Mouse (Mus musculus): ENCODE results near the gene Ing2. TPM values are rescaled to one million over a fixed set of nuclear protein-coding genes. Genes with fewer than 3 reads are reported as not detected.
A peak's percentile ranks its signal among the peaks of the same experiment; 100 is the strongest.

The Ing2 gene
- polyA plus RNA-seq, 1 experiment from 2014 or later, result 12.6 TPM

DNA sequence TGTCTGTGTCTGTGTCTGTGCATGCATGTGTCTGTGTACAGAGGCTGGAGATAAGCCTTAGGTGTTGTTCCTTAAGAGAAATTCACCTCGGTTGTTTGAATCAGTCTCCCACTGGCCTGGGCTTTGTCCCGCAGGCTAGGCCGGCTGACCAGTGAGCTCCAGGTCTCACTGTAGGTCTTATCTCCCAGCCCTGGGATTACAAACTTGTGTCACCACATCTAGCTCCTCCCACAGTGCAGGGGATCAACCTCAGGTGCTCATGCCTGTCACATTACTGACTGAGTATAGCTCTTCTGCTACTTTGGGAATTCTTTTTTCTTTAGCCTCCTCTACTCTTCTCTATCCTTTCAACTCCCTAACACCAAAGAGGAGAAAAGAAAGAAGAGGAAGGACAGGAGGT lies 20.9 kb downstream of the Ing2 start:
- Histone ChIP-seq H3K27ac (ENCODE audit: low read depth, low read length) (no peak overlapping the region), H3K9ac (ENCODE audit: low read depth, low read length) (no peak overlapping the region), H3K36me3 (ENCODE audit: control insufficient read depth, insufficient read depth) (no peaks in the 10 kb centered on the region), H3K4me3 (ENCODE audit: low read depth, low read length) (no peak overlapping the region), H3K4me2 (replicated peaks; ENCODE audit: low read depth) (no peak overlapping the region), H3K9me3 (ENCODE audit: control insufficient read depth) (no peaks in the 10 kb centered on the region), H3K4me1 (replicated peaks; ENCODE audit: control insufficient read depth, insufficient read depth, low read length) (0 out of 2 replicates have a peak, but pooled peaks cover 3% of the 10 kb centered on the region), H3K27me3 (replicated peaks; ENCODE audit: control insufficient read depth, insufficient read depth, low read length) (no peaks in the 10 kb centered on the region)
- no peak for TF ChIP-seq CTCF (IDR thresholded peaks at IDR 0.05; ENCODE audit: low read depth)
- 24% methylated on average over 3 of the region's 3 CpGs for WGBS
- ATAC-seq, result 0 out of 2 replicates have a peak, but pooled peaks have one; percentile 47

DNA sequence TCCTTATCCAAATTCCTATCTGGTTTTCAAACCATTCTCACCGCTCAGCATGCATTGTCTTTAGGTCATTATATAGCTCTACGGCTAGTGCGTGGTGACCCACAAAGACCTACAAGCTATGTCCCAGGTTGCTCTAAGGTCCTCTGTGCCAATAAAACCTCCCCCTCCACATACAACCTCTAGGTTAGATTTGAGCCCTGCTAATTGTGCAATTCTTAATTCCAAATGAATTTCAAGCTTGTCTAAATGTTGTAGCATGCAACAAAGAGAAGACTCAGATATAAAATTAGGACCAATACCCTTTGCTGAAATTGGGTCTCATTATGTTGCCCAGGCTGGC lies 22.6 kb downstream of the Ing2 start:
- H3K4me2 ChIP-seq (replicated peaks; ENCODE audit: low read depth), result peak overlapping the region; percentile 54

DNA sequence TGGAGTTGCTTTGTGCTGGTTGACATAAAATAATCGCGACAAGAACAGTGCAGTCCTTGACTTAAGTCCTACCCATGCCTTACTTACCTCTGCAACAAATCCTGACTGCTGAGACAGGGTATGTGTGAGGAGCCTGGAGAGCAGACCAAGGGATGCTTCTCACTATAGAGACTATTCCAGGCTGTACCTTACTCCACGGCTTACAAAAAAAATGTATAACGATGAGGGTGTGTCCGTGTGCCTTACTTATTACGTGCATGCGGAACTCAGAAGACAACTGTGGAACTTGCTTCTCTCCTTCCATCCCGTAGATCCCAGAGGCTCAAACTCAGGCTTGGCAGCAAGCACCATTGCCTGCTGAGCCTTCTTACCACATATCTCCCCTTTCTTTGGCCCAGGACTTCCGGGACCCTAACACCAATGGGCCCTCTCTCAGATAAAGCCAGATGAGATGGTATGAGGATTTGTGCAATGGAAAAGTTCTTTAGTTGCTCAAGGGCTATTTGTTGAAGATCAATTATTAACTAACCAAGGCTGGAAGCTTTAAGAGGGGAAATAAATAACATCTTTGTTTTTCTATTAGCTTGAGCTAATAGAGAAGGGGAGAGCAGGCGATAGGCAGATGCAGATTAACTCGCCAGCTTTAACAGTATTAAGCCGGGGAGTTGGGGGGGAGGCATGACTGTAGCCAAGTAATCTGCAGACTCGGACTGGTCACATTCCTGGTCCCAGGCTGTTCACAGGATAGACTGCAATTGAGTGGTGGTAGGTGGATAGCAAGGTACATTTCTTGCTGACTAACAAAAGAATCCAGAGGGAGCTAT lies 23.2 kb downstream of the Ing2 start:
- Histone ChIP-seq H3K9me3 (ENCODE audit: control insufficient read depth) (no peaks in the 10 kb centered on the region), H3K27me3 (replicated peaks; ENCODE audit: control insufficient read depth, insufficient read depth, low read length) (no peaks in the 10 kb centered on the region), H3K27ac (ENCODE audit: low read depth, low read length) (no peak overlapping the region), H3K4me3 (ENCODE audit: low read depth, low read length) (peak overlapping the region; percentile 12; the same call in 1 of the 2 replicates), H3K4me2 (replicated peaks; ENCODE audit: low read depth) (peak overlapping the region; percentile 54), H3K9ac (ENCODE audit: low read depth, low read length) (no peak overlapping the region), H3K4me1 (replicated peaks; ENCODE audit: control insufficient read depth, insufficient read depth, low read length) (0 out of 2 replicates have a peak, but pooled peaks cover 3% of the 10 kb centered on the region), H3K36me3 (ENCODE audit: control insufficient read depth, insufficient read depth) (no peaks in the 10 kb centered on the region)
- 52% methylated on average over 13 of the region's 13 CpGs for WGBS
- peak; percentile 55 for ATAC-seq
- no peak for TF ChIP-seq CTCF (IDR thresholded peaks at IDR 0.05; ENCODE audit: low read depth)

More for the DNA sequence above, 22.6 kb downstream of the Ing2 start:
- Histone ChIP-seq H3K27me3 (replicated peaks; ENCODE audit: control insufficient read depth, insufficient read depth, low read length) (no peaks in the 10 kb centered on the region), H3K4me1 (replicated peaks; ENCODE audit: control insufficient read depth, insufficient read depth, low read length) (0 out of 2 replicates have a peak, but pooled peaks cover 3% of the 10 kb centered on the region), H3K4me3 (ENCODE audit: low read depth, low read length) (no peak overlapping the region), H3K27ac (ENCODE audit: low read depth, low read length) (no peak overlapping the region), H3K36me3 (ENCODE audit: control insufficient read depth, insufficient read depth) (no peaks in the 10 kb centered on the region), H3K9me3 (ENCODE audit: control insufficient read depth) (no peaks in the 10 kb centered on the region), H3K9ac (ENCODE audit: low read depth, low read length) (no peak overlapping the region)
- WGBS, result 46% methylated on average over 3 of the region's 3 CpGs
- no peak for TF ChIP-seq CTCF (IDR thresholded peaks at IDR 0.05; ENCODE audit: low read depth)
- no peak for ATAC-seq

DNA sequence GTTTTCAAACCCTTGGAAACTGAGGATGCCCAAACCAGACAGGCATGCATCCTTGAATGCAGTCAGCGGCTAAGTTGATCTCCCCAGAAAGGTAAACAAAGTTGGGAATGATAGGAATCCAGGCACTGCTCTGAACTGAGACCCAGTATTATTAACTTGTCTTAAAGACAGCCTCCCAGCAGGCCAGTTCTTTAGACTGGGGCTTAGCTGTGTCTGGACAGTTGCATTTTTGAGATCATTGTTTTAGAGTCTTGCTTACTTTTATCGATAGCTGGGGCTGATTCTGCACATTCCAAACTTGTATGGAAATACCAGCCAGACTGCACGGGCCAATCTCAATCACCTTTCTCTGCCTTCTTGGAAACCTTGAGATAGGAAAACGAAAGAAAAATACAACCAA lies 24.5 kb downstream of the Ing2 start:
- TF ChIP-seq CTCF (IDR thresholded peaks at IDR 0.05; ENCODE audit: low read depth), result no peak
- Histone ChIP-seq H3K4me1 (replicated peaks; ENCODE audit: control insufficient read depth, insufficient read depth, low read length) (0 out of 2 replicates have a peak, but pooled peaks cover 3% of the 10 kb centered on the region), H3K27me3 (replicated peaks; ENCODE audit: control insufficient read depth, insufficient read depth, low read length) (no peaks in the 10 kb centered on the region), H3K36me3 (ENCODE audit: control insufficient read depth, insufficient read depth) (no peaks in the 10 kb centered on the region), H3K4me2 (replicated peaks; ENCODE audit: low read depth) (no peak overlapping the region), H3K9me3 (ENCODE audit: control insufficient read depth) (no peaks in the 10 kb centered on the region), H3K4me3 (ENCODE audit: low read depth, low read length) (no peak overlapping the region), H3K9ac (ENCODE audit: low read depth, low read length) (no peak overlapping the region), H3K27ac (ENCODE audit: low read depth, low read length) (no peak overlapping the region)
- no peak for ATAC-seq
- WGBS, result 41% methylated on average over 4 of the region's 4 CpGs

DNA sequence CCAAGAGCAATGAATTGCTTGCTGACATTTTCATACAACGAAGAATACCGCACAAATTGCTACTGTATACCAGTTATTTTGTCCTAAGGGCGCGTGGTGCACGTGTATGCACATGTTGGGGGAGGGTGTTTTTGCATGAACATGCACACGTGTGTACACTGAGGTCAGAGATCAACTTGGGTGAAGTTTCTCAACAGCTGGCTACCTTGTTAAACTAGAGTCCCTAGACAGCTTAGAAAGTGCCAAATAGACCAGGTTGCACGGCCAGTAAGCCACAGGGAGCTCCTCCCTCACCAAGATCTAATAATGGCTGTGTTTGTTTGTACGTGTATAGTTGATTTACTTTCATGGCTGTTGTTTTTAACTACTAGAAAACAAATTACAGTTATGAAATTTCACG lies 25.8 kb downstream of the Ing2 start:
- H3K9ac ChIP-seq (ENCODE audit: low read depth, low read length), result no peak overlapping the region
- 0 out of 2 replicates have a peak, but pooled peaks cover 3% of the 10 kb centered on the region for H3K4me1 ChIP-seq (replicated peaks; ENCODE audit: control insufficient read depth, insufficient read depth, low read length)
- no peak for ATAC-seq
- no peaks in the 10 kb centered on the region for H3K36me3 ChIP-seq (ENCODE audit: control insufficient read depth, insufficient read depth)
- no peak overlapping the region for H3K27ac ChIP-seq (ENCODE audit: low read depth, low read length)
- H3K4me2 ChIP-seq (replicated peaks; ENCODE audit: low read depth), result no peak overlapping the region
- TF ChIP-seq CTCF (IDR thresholded peaks at IDR 0.05; ENCODE audit: low read depth), result no peak
- no peaks in the 10 kb centered on the region for H3K9me3 ChIP-seq (ENCODE audit: control insufficient read depth)
- no peaks in the 10 kb centered on the region for H3K27me3 ChIP-seq (replicated peaks; ENCODE audit: control insufficient read depth, insufficient read depth, low read length)
- 86% methylated on average over 9 of the region's 9 CpGs for WGBS
- no peak overlapping the region for H3K4me3 ChIP-seq (ENCODE audit: low read depth, low read length)

DNA sequence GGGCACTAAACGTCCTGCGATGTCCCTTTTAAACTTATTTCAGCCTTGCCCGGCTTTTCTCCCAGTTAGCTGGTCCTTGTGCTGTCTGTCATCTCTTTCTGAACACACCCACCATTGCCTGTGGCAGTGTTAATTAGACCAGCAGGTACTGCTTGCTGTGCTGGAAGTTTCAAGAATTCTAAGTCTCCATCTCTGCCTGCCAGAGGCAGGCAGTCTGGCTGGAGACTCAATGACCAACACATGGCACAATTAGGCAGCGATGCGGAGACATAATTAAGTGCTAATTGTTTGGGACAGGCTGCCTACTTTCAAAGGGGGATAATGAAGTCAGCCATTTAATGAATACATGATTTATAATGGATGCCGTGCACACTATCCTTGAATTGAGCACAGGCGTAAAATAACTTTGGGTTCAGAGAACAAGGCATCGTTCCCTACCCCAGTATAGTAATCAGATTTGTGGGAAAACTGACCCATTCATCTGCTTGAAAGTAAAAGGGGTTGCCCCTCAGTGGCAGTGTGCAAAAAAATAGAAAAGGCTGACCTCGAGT lies 32.8 kb downstream of the Ing2 start:
- WGBS, result 90% methylated on average over 9 of the region's 9 CpGs
- H3K27me3 ChIP-seq (replicated peaks; ENCODE audit: control insufficient read depth, insufficient read depth, low read length), result no peaks in the 10 kb centered on the region
- H3K9ac ChIP-seq (ENCODE audit: low read depth, low read length), result no peak overlapping the region
- H3K4me3 ChIP-seq (ENCODE audit: low read depth, low read length), result no peak overlapping the region
- no peaks in the 10 kb centered on the region for H3K36me3 ChIP-seq (ENCODE audit: control insufficient read depth, insufficient read depth)
- no peaks in the 10 kb centered on the region for H3K4me1 ChIP-seq (replicated peaks; ENCODE audit: control insufficient read depth, insufficient read depth, low read length)
- H3K9me3 ChIP-seq (ENCODE audit: control insufficient read depth), result no peaks in the 10 kb centered on the region
- TF ChIP-seq CTCF (IDR thresholded peaks at IDR 0.05; ENCODE audit: low read depth), result no peak
- ATAC-seq, result no peak
- no peak overlapping the region for H3K27ac ChIP-seq (ENCODE audit: low read depth, low read length)
- no peak overlapping the region for H3K4me2 ChIP-seq (replicated peaks; ENCODE audit: low read depth)
